7 mouse cellular contexts compared by ENCODE assay signal in the genomic region with DNA sequence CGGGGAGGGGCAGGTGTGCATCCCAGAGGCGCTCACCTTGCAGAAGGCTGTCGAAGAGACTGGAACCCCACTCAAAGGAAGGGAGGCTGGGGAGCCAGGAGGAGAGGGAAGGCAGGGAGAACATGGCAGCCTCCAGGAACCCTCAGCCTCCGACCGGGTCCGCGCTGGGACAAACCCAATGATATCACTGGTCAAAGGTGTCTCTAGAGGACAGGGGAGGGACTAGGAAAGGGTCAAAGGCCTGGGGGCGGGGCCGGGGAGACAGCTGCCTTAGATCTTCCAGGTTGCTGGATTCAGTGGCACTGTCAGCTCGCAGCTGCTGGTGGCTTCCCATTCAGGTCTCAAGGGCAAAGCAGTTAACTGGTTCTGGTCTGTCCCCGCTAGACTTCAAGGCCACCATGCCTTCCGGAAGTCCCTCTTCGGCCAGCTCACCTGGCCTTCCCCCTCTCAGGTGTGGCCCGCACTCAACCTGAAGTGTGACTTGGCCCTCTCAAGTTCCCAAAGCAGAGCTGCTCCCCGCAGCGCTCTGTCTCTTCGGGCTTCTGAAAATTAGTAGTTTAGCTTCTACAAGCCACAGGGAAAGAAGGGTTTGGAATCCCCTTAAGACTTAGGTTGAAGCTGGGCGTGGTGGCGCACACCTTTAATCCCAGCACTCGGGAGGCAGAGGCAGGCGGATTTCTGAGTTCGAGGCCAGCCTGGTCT. TPM values are rescaled to one million over a fixed set of nuclear protein-coding genes. Genes with fewer than 3 reads are reported as not detected.
DNase-seq lines count a peak whose midpoint lies in the region; ATAC-seq and TF ChIP-seq lines count a peak whose summit lies in the region.

No protein-coding gene starts in this region.

- peak overlapping the region; percentile 78 for H3K4me3 ChIP-seq in E14TG2a.4 (replicated peaks; ENCODE audit: low read length)
- H3K4me3 ChIP-seq in bone marrow macrophage, adult 2 months (ENCODE audit: insufficient read depth, low read length) = peak overlapping the region; percentile 58
- H3K4me3 ChIP-seq in hindbrain, embryonic 13.5 days = peak overlapping the region; percentile 8; the same call in 1 of the 2 replicates
- peak overlapping the region; percentile 25 for H3K4me3 ChIP-seq in limb, embryonic 15.5 days
- H3K4me3 ChIP-seq in midbrain, embryonic 15.5 days = peak overlapping the region; percentile 16; the same call in 1 of the 2 replicates

- no peak for TF ChIP-seq POLR2A in bone marrow macrophage, adult 2 months (IDR thresholded peaks at IDR 0.05; ENCODE audit: borderline replicate concordance, low read depth, low read length)

- 0 out of 2 replicates have a peak, but pooled peaks cover 5% of the 10 kb centered on the region for H3K27me3 ChIP-seq in E14TG2a.4 (ENCODE audit: insufficient read depth, low read length)
- H3K27me3 ChIP-seq in hindbrain, embryonic 13.5 days = peaks cover 11% of the 10 kb centered on the region; the same call in 1 of the 2 replicates
- no peaks in the 10 kb centered on the region for H3K27me3 ChIP-seq in limb, embryonic 15.5 days
- 0 out of 2 replicates have a peak, but pooled peaks cover 8% of the 10 kb centered on the region for H3K27me3 ChIP-seq in midbrain, embryonic 15.5 days (replicated peaks)

- no peak for DNase-seq in gastrocnemius, postnatal 25 days

- H3K4me1 ChIP-seq in E14TG2a.4 (replicated peaks; ENCODE audit: low read depth, low read length) = peaks cover 56% of the 10 kb centered on the region
- peaks cover 19% of the 10 kb centered on the region for H3K4me1 ChIP-seq in bone marrow macrophage, adult 2 months (ENCODE audit: control insufficient read depth, insufficient read depth, low read length)
- peaks cover 12% of the 10 kb centered on the region for H3K4me1 ChIP-seq in hindbrain, embryonic 13.5 days (replicated peaks)
- H3K4me1 ChIP-seq in limb, embryonic 15.5 days = peaks cover 13% of the 10 kb centered on the region
- H3K4me1 ChIP-seq in midbrain, embryonic 15.5 days = peaks cover 12% of the 10 kb centered on the region

- H3K27ac ChIP-seq in bone marrow macrophage, adult 2 months (ENCODE audit: insufficient read depth, low read depth, low read length) = no peak overlapping the region
- no peak overlapping the region for H3K27ac ChIP-seq in hindbrain, embryonic 13.5 days
- H3K27ac ChIP-seq in limb, embryonic 15.5 days = no peak overlapping the region
- H3K27ac ChIP-seq in midbrain, embryonic 15.5 days = no peak overlapping the region

- no peak for TF ChIP-seq CTCF in E14TG2a.4 (conservative IDR thresholded peaks at IDR 0.05; ENCODE audit: low read length)
- no peak; the same call in 1 of the 2 replicates for TF ChIP-seq CTCF in bone marrow macrophage, adult 2 months (IDR thresholded peaks at IDR 0.05; ENCODE audit: low read depth, low read length)

- no peak overlapping the region; the same call in 1 of the 2 replicates for H3K9ac ChIP-seq in hindbrain, embryonic 13.5 days
- 0 out of 2 replicates have a peak overlapping the region, but pooled peaks have one; percentile 14 for H3K9ac ChIP-seq in limb, embryonic 15.5 days
- no peak overlapping the region for H3K9ac ChIP-seq in midbrain, embryonic 15.5 days

- H3K9me3 ChIP-seq in E14TG2a.4 (ENCODE audit: low read length) = no peaks in the 10 kb centered on the region
- no peaks in the 10 kb centered on the region for H3K9me3 ChIP-seq in hindbrain, embryonic 13.5 days
- no peaks in the 10 kb centered on the region for H3K9me3 ChIP-seq in limb, embryonic 15.5 days
- no peaks in the 10 kb centered on the region for H3K9me3 ChIP-seq in midbrain, embryonic 15.5 days

- ATAC-seq in hindbrain, embryonic 13.5 days (ENCODE audit: low FRiP score) = 0 out of 2 replicates have a peak, but pooled peaks have one; percentile 12
- no peak for ATAC-seq in limb, embryonic 15.5 days (ENCODE audit: insufficient number of reproducible peaks, low FRiP score, low TSS enrichment, low read depth)
- no peak for ATAC-seq in midbrain, embryonic 15.5 days (replicated peaks)
- no peak for ATAC-seq in megakaryocyte-erythroid progenitor cell, adult 5-6 weeks (replicated peaks; ENCODE audit: low FRiP score, low TSS enrichment, poor library complexity, severe bottlenecking)

- WGBS in hindbrain, embryonic 13.5 days = 8% methylated on average over 22 of the region's 22 CpGs
- 11% methylated on average over 22 of the region's 22 CpGs for WGBS in limb, embryonic 15.5 days
- 11% methylated on average over 22 of the region's 22 CpGs for WGBS in midbrain, embryonic 15.5 days

- H3K4me2 ChIP-seq in hindbrain, embryonic 13.5 days = peak overlapping the region; percentile 48
- peak overlapping the region; percentile 47 for H3K4me2 ChIP-seq in limb, embryonic 15.5 days
- peak overlapping the region; percentile 35 for H3K4me2 ChIP-seq in midbrain, embryonic 15.5 days

- H3K36me3 ChIP-seq in E14TG2a.4 (ENCODE audit: insufficient read depth, low read length) = peaks cover 11% of the 10 kb centered on the region; the same call in 1 of the 2 replicates
- H3K36me3 ChIP-seq in hindbrain, embryonic 13.5 days = no peaks in the 10 kb centered on the region
- H3K36me3 ChIP-seq in limb, embryonic 15.5 days = no peaks in the 10 kb centered on the region
- no peaks in the 10 kb centered on the region for H3K36me3 ChIP-seq in midbrain, embryonic 15.5 days (replicated peaks)

RNA-seq across cellular contexts. Expression of gene Tmem82, which starts 0.4 kb away (rescaled TPM):
- polyA plus RNA-seq in bone marrow macrophage, adult 2 months (2012; ENCODE audit: insufficient read depth, insufficient read length, missing spikeins) = 2.4 and 3.3 TPM in 2 replicates
- polyA plus RNA-seq in hindbrain, embryonic 13.5 days (2015; fragmentation: Nextera tagmentation; extraction: Ambion mirVana) = 0.25 and 0.43 TPM in 2 replicates
- polyA plus RNA-seq in limb, embryonic 15.5 days (2015; fragmentation: Nextera tagmentation; extraction: Ambion mirVana) = 0.20 and 0.29 TPM in 2 replicates
- polyA plus RNA-seq in midbrain, embryonic 15.5 days (2015; fragmentation: Nextera tagmentation; extraction: Ambion mirVana) = 0.32 and 0.65 TPM in 2 replicates
- 1 to 10 TPM; 1.2 to 2.3 TPM for total RNA-seq in gastrocnemius, postnatal 25 days (2021)
- 0.37 TPM in 1 of 2 replicates, not detected in the other for total RNA-seq in megakaryocyte-erythroid progenitor cell, adult 5-6 weeks (2014; fragmentation: Nextera tagmentation)
- total RNA-seq in megakaryocyte-erythroid progenitor cell, adult 5-6 weeks (2017) = 0.52 and 0.57 TPM in 2 replicates

RNA-seq across cellular contexts. Expression of gene Slc25a34, which starts 5.6 kb away (rescaled TPM):
- polyA plus RNA-seq in bone marrow macrophage, adult 2 months (2012; ENCODE audit: insufficient read depth, insufficient read length, missing spikeins) = 0.48 and 0.49 TPM in 2 replicates
- polyA plus RNA-seq in hindbrain, embryonic 13.5 days (2015; fragmentation: Nextera tagmentation; extraction: Ambion mirVana) = 0.26 TPM in 1 of 2 replicates, not detected in the other
- 0.14 and 0.52 TPM in 2 replicates for polyA plus RNA-seq in limb, embryonic 15.5 days (2015; fragmentation: Nextera tagmentation; extraction: Ambion mirVana)
- 0.26 and 0.61 TPM in 2 replicates for polyA plus RNA-seq in midbrain, embryonic 15.5 days (2015; fragmentation: Nextera tagmentation; extraction: Ambion mirVana)
- total RNA-seq in gastrocnemius, postnatal 25 days (2021) = 10 to 100 TPM; 14.7 to 14.8 TPM
- not detected in 2 replicates for total RNA-seq in megakaryocyte-erythroid progenitor cell, adult 5-6 weeks (2014; fragmentation: Nextera tagmentation)
- total RNA-seq in megakaryocyte-erythroid progenitor cell, adult 5-6 weeks (2017) = 0.65 TPM in 1 of 2 replicates, not detected in the other

RNA-seq across cellular contexts. Expression of gene Fblim1, which starts 12.1 kb away (rescaled TPM):
- polyA plus RNA-seq in bone marrow macrophage, adult 2 months (2012; ENCODE audit: insufficient read depth, insufficient read length, missing spikeins) = 60.2 and 65.0 TPM in 2 replicates
- polyA plus RNA-seq in hindbrain, embryonic 13.5 days (2015; fragmentation: Nextera tagmentation; extraction: Ambion mirVana) = 41.0 and 43.3 TPM in 2 replicates
- polyA plus RNA-seq in limb, embryonic 15.5 days (2015; fragmentation: Nextera tagmentation; extraction: Ambion mirVana) = 27.1 and 29.3 TPM in 2 replicates
- 35.2 and 41.0 TPM in 2 replicates for polyA plus RNA-seq in midbrain, embryonic 15.5 days (2015; fragmentation: Nextera tagmentation; extraction: Ambion mirVana)
- total RNA-seq in gastrocnemius, postnatal 25 days (2021) = 1 to 10 TPM; 1.5 to 4.7 TPM
- total RNA-seq in megakaryocyte-erythroid progenitor cell, adult 5-6 weeks (2014; fragmentation: Nextera tagmentation) = not detected in 2 replicates
- total RNA-seq in megakaryocyte-erythroid progenitor cell, adult 5-6 weeks (2017) = not detected in 2 replicates

RNA-seq across cellular contexts. Expression of gene Plekhm2, which starts 46.7 kb away (rescaled TPM):
- polyA plus RNA-seq in bone marrow macrophage, adult 2 months (2012; ENCODE audit: insufficient read depth, insufficient read length, missing spikeins) = 56.0 and 62.1 TPM in 2 replicates
- polyA plus RNA-seq in hindbrain, embryonic 13.5 days (2015; fragmentation: Nextera tagmentation; extraction: Ambion mirVana) = 6.9 and 8.2 TPM in 2 replicates
- 5.8 and 6.5 TPM in 2 replicates for polyA plus RNA-seq in limb, embryonic 15.5 days (2015; fragmentation: Nextera tagmentation; extraction: Ambion mirVana)
- 9.7 and 10.7 TPM in 2 replicates for polyA plus RNA-seq in midbrain, embryonic 15.5 days (2015; fragmentation: Nextera tagmentation; extraction: Ambion mirVana)
- 10 to 100 TPM; 24.3 to 32.7 TPM for total RNA-seq in gastrocnemius, postnatal 25 days (2021)
- total RNA-seq in megakaryocyte-erythroid progenitor cell, adult 5-6 weeks (2014; fragmentation: Nextera tagmentation) = 7.7 and 16.9 TPM in 2 replicates
- 4.9 and 22.4 TPM in 2 replicates for total RNA-seq in megakaryocyte-erythroid progenitor cell, adult 5-6 weeks (2017)

Comparison
In these comparisons a context has a peak if more than half of its experiments do, and no peak if none do; other contexts are left out.
1. H3K4me3 ChIP-seq: peak in every context shown above with its lines; median percentile 78 in E14TG2a.4; 58 in bone marrow macrophage, adult 2 months; 25 in limb, embryonic 15.5 days; 16 in midbrain, embryonic 15.5 days; 8 in hindbrain, embryonic 13.5 days.